ENCODE assay signal across 18 mouse cellular contexts in the genomic region with DNA sequence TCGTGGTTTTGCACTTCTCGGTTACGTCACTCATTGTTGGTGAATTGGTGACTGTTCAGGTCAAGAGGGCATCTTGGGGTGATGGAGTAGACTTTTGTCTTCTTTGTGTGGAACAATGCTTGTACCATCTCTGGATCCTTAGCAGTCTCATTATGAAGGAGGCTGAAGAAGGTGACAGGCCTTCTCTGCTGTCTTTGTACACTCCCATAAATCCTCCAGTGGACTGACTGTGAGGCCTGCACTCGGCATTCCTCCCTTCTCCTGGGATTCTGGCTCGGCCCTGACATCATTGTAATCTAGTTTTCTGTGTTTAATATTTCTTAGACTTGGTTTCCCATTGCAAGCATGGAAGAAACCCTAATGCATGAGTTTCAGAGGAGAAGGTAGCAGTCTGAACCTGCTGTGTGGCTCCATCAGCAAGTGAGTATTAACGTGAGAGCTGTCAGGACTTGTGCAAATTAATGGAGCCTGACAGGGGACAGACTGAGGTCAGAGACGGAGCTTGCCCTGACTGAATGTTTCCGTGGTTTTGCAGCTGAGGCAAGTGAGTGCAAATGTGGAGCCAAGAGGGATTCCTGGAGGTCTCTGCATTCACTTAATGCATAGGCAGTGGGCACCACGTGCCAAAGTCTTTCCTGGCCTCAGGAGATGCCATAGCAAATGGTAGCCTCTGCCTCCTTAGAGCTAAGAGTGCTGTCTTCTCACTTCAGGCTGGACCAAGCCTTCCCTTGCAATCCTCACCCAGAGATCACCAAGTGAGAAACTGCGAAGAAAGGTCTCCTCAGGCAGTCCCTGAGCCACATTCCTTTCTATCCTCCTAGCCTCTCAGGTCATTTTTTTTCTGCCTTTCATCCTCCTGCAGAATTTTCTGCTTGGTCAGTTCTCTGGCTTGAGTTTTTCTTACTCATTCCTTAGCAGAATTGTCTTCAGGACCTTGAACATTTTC.
DNase-seq lines count a peak whose midpoint lies in the region; ATAC-seq and TF ChIP-seq lines count a peak whose summit lies in the region.
"Had no signal": no experiment of that assay in that cellular context is flagged by ENCODE, and none has a peak within 500 bp of the region (broad histone marks: within the 10 kb centered on the region; RNA-seq: fewer than 3 reads in every experiment).

No protein-coding gene starts in this region.

- H3K9ac ChIP-seq in hindbrain, embryonic 11.5 days (ENCODE audit: low read depth, low read length), result no peak overlapping the region
- H3K9ac ChIP-seq in hindbrain, postnatal 0 days (replicated peaks; ENCODE audit: low read length), result no peak overlapping the region
- no peak overlapping the region for H3K9ac ChIP-seq in embryonic facial prominence, embryonic 14.5 days (ENCODE audit: low read depth, low read length)
- H3K9ac ChIP-seq in kidney, embryonic 14.5 days (ENCODE audit: low read depth, low read length), result no peak overlapping the region
- H3K9ac ChIP-seq in limb, embryonic 11.5 days (ENCODE audit: low read length), result no peak overlapping the region
- H3K9ac ChIP-seq: liver, embryonic 14.5 days had no signal

- 0 out of 2 replicates have a peak, but pooled peaks have one; percentile 30 for ATAC-seq in hindbrain, embryonic 11.5 days (ENCODE audit: low FRiP score)
- no peak for ATAC-seq in hindbrain, postnatal 0 days
- no peak for ATAC-seq in embryonic facial prominence, embryonic 14.5 days (ENCODE audit: low read depth)
- ATAC-seq in kidney, embryonic 14.5 days (ENCODE audit: low FRiP score, low TSS enrichment), result peak; percentile 82
- ATAC-seq in limb, embryonic 11.5 days (ENCODE audit: insufficient number of reproducible peaks, low FRiP score, low TSS enrichment, low read depth), result no peak
- ATAC-seq in erythroblast, adult 5-6 weeks (replicated peaks; ENCODE audit: low FRiP score, poor library complexity, severe bottlenecking), result no peak
- ATAC-seq: inflammation-experienced regulatory T-cells, adult 6 months had no signal

- DNase-seq in hindbrain, embryonic 11.5 days (ENCODE audit: low spot score), result no peak
- no peak for DNase-seq in hindbrain, postnatal 0 days (ENCODE audit: low spot score)
- peak; percentile 43 for DNase-seq in embryonic facial prominence, embryonic 14.5 days (ENCODE audit: low spot score)
- no peak for DNase-seq in limb, embryonic 11.5 days (ENCODE audit: low spot score)
- DNase-seq in urinary bladder, adult 2 months (ENCODE audit: low spot score), result no peak
- no peak for DNase-seq in layer of hippocampus, postnatal 14 days (ENCODE audit: low spot score in 2 of 2)
- DNase-seq: adrenal gland, adult 8-10 months; cerebellum, adult 8-10 months; layer of hippocampus, adult 9-11 months; lung, postnatal 10 days; thymus, postnatal 25 days had no signal

- H3K27me3 ChIP-seq in hindbrain, embryonic 11.5 days (ENCODE audit: control insufficient read depth, insufficient read depth, low read length), result no peaks in the 10 kb centered on the region
- no peaks in the 10 kb centered on the region for H3K27me3 ChIP-seq in hindbrain, postnatal 0 days (ENCODE audit: insufficient read depth, low read length)
- no peaks in the 10 kb centered on the region for H3K27me3 ChIP-seq in embryonic facial prominence, embryonic 14.5 days (replicated peaks; ENCODE audit: control insufficient read depth, insufficient read depth, low read length)
- H3K27me3 ChIP-seq in kidney, embryonic 14.5 days (ENCODE audit: control insufficient read depth, insufficient read depth, low read length), result no peaks in the 10 kb centered on the region
- no peaks in the 10 kb centered on the region for H3K27me3 ChIP-seq in limb, embryonic 11.5 days (ENCODE audit: control insufficient read depth, insufficient read depth, low read length)
- H3K27me3 ChIP-seq: megakaryocyte, embryonic 14.5 days had no signal

- H3K36me3 ChIP-seq in hindbrain, embryonic 11.5 days (ENCODE audit: control insufficient read depth, insufficient read depth, low read length), result no peaks in the 10 kb centered on the region
- H3K36me3 ChIP-seq in hindbrain, postnatal 0 days (ENCODE audit: insufficient read depth, low read length), result no peaks in the 10 kb centered on the region
- no peaks in the 10 kb centered on the region for H3K36me3 ChIP-seq in embryonic facial prominence, embryonic 14.5 days (ENCODE audit: control insufficient read depth, insufficient read depth, low read length)
- no peaks in the 10 kb centered on the region for H3K36me3 ChIP-seq in kidney, embryonic 14.5 days (ENCODE audit: control insufficient read depth, insufficient read depth, low read length)
- no peaks in the 10 kb centered on the region for H3K36me3 ChIP-seq in limb, embryonic 11.5 days (ENCODE audit: control insufficient read depth, insufficient read depth, low read length)
- H3K36me3 ChIP-seq: G1E had no signal

- H3K27ac ChIP-seq in hindbrain, embryonic 11.5 days (ENCODE audit: low read depth, low read length), result no peak overlapping the region
- no peak overlapping the region for H3K27ac ChIP-seq in hindbrain, postnatal 0 days
- H3K27ac ChIP-seq in embryonic facial prominence, embryonic 14.5 days (replicated peaks; ENCODE audit: low read depth, low read length), result no peak overlapping the region
- H3K27ac ChIP-seq in kidney, embryonic 14.5 days (ENCODE audit: low read depth, low read length), result peak overlapping the region; percentile 21; the same call in 1 of the 2 replicates
- 0 out of 2 replicates have a peak overlapping the region, but pooled peaks have one; percentile 12 for H3K27ac ChIP-seq in limb, embryonic 11.5 days (replicated peaks; ENCODE audit: low read depth, low read length)
- H3K27ac ChIP-seq: liver, embryonic 14.5 days had no signal

- H3K4me1 ChIP-seq in hindbrain, embryonic 11.5 days (replicated peaks; ENCODE audit: control insufficient read depth, insufficient read depth, low read length), result 0 out of 2 replicates have a peak, but pooled peaks cover 3% of the 10 kb centered on the region
- H3K4me1 ChIP-seq in hindbrain, postnatal 0 days (ENCODE audit: insufficient read depth, low read length), result 0 out of 2 replicates have a peak, but pooled peaks cover 4% of the 10 kb centered on the region
- H3K4me1 ChIP-seq in embryonic facial prominence, embryonic 14.5 days (ENCODE audit: control insufficient read depth, insufficient read depth, low read length), result peaks cover 10% of the 10 kb centered on the region; the same call in 1 of the 2 replicates
- peaks cover 5% of the 10 kb centered on the region for H3K4me1 ChIP-seq in kidney, embryonic 14.5 days (ENCODE audit: control insufficient read depth, insufficient read depth, low read length)
- H3K4me1 ChIP-seq in limb, embryonic 11.5 days (ENCODE audit: control insufficient read depth, insufficient read depth, low read length), result peaks cover 8% of the 10 kb centered on the region
- H3K4me1 ChIP-seq: megakaryocyte, embryonic 14.5 days had no signal

- WGBS in hindbrain, embryonic 11.5 days, result 31% methylated on average over 10 of the region's 10 CpGs
- 42% methylated on average over 10 of the region's 10 CpGs for WGBS in hindbrain, postnatal 0 days
- 49% methylated on average over 10 of the region's 10 CpGs for WGBS in embryonic facial prominence, embryonic 14.5 days
- 28% methylated on average over 10 of the region's 10 CpGs for WGBS in kidney, embryonic 14.5 days
- 48% methylated on average over 10 of the region's 10 CpGs for WGBS in limb, embryonic 11.5 days

- H3K4me3 ChIP-seq in hindbrain, embryonic 11.5 days (ENCODE audit: low read depth, low read length), result no peak overlapping the region
- H3K4me3 ChIP-seq in hindbrain, postnatal 0 days (ENCODE audit: low read length), result no peak overlapping the region
- H3K4me3 ChIP-seq in embryonic facial prominence, embryonic 14.5 days (ENCODE audit: low read depth, low read length), result no peak overlapping the region
- no peak overlapping the region for H3K4me3 ChIP-seq in kidney, embryonic 14.5 days (ENCODE audit: low read length)
- no peak overlapping the region for H3K4me3 ChIP-seq in limb, embryonic 11.5 days (ENCODE audit: low read depth, low read length)
- H3K4me3 ChIP-seq: erythroblast, embryonic 14.5 days had no signal

- no peaks in the 10 kb centered on the region for H3K9me3 ChIP-seq in hindbrain, embryonic 11.5 days (ENCODE audit: control insufficient read depth, low read length)
- H3K9me3 ChIP-seq in hindbrain, postnatal 0 days (ENCODE audit: low read length), result no peaks in the 10 kb centered on the region
- H3K9me3 ChIP-seq in embryonic facial prominence, embryonic 14.5 days (ENCODE audit: control insufficient read depth, low read length), result no peaks in the 10 kb centered on the region
- no peaks in the 10 kb centered on the region for H3K9me3 ChIP-seq in kidney, embryonic 14.5 days (ENCODE audit: control insufficient read depth, low read length)
- no peaks in the 10 kb centered on the region for H3K9me3 ChIP-seq in limb, embryonic 11.5 days (ENCODE audit: control insufficient read depth, low read length)

- TF ChIP-seq CTCF in hindbrain, postnatal 0 days (IDR thresholded peaks at IDR 0.05; ENCODE audit: low read depth), result no peak

- H3K4me2 ChIP-seq in hindbrain, embryonic 11.5 days (replicated peaks; ENCODE audit: low read depth, low read length), result no peak overlapping the region
- no peak overlapping the region for H3K4me2 ChIP-seq in hindbrain, postnatal 0 days (ENCODE audit: low read depth, low read length)
- H3K4me2 ChIP-seq in embryonic facial prominence, embryonic 14.5 days (ENCODE audit: low read depth, low read length), result no peak overlapping the region
- no peak overlapping the region for H3K4me2 ChIP-seq in kidney, embryonic 14.5 days (replicated peaks; ENCODE audit: low read depth, low read length)
- H3K4me2 ChIP-seq in limb, embryonic 11.5 days (ENCODE audit: low read depth, severe bottlenecking), result no peak overlapping the region

Comparison
In these comparisons a context has a peak if more than half of its experiments do, and no peak if none do; other contexts are left out.
1. ATAC-seq: peak in hindbrain, embryonic 11.5 days (single experiment) and kidney, embryonic 14.5 days (single experiment); none in hindbrain, postnatal 0 days (single experiment), embryonic facial prominence, embryonic 14.5 days (single experiment), limb, embryonic 11.5 days (single experiment) and erythroblast, adult 5-6 weeks (single experiment).
2. H3K27ac ChIP-seq: peak in kidney, embryonic 14.5 days (single experiment) and limb, embryonic 11.5 days (single experiment); none in hindbrain, embryonic 11.5 days (single experiment), hindbrain, postnatal 0 days (single experiment) and embryonic facial prominence, embryonic 14.5 days (single experiment).